ENCODE assay signal across 11 mouse cellular contexts in the genomic region with DNA sequence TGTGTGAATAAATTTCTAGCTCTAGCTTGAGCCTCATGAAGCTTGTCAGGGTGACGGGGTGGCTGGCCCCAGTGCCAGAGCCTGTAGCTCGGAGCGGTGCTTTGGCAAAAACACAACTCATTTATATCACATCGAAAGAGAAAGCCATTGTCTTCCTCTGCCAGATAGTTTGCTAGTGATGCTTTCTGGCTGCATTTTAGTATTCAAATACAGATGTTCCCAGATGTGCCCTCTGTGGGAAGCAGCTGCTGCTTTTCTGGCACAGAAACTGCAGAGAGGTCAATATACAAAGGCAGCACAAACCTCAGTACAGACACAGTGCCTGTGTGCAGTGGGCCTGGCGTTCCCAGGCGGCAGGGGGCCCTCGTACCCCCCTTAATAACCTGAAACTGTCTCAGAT.
A peak's percentile ranks its signal among the peaks of the same experiment; 100 is the strongest.
DNase-seq lines count a peak whose midpoint lies in the region; ATAC-seq lines count a peak whose summit lies in the region.
"Had no signal": no experiment of that assay in that cellular context is flagged by ENCODE, and none has a peak within 500 bp of the region (broad histone marks: within the 10 kb centered on the region; RNA-seq: fewer than 3 reads in every experiment).

No protein-coding gene starts in this region.

- no peaks in the 10 kb centered on the region for H3K27me3 ChIP-seq in kidney, embryonic 14.5 days (ENCODE audit: control insufficient read depth, insufficient read depth, low read length)
- no peaks in the 10 kb centered on the region for H3K27me3 ChIP-seq in embryonic facial prominence, embryonic 13.5 days
- no peaks in the 10 kb centered on the region for H3K27me3 ChIP-seq in hindbrain, embryonic 15.5 days
- no peaks in the 10 kb centered on the region for H3K27me3 ChIP-seq in midbrain, embryonic 16.5 days (ENCODE audit: control insufficient read depth, insufficient read depth, low read depth, low read length)

- H3K9me3 ChIP-seq in kidney, embryonic 14.5 days (ENCODE audit: control insufficient read depth, low read length) = no peaks in the 10 kb centered on the region
- H3K9me3 ChIP-seq in embryonic facial prominence, embryonic 13.5 days = no peaks in the 10 kb centered on the region
- no peaks in the 10 kb centered on the region for H3K9me3 ChIP-seq in hindbrain, embryonic 15.5 days
- H3K9me3 ChIP-seq in midbrain, embryonic 16.5 days (replicated peaks; ENCODE audit: control insufficient read depth, low read length, poor library complexity, severe bottlenecking) = no peaks in the 10 kb centered on the region

- H3K9ac ChIP-seq in kidney, embryonic 14.5 days (ENCODE audit: low read depth, low read length) = no peak overlapping the region
- H3K9ac ChIP-seq in embryonic facial prominence, embryonic 13.5 days = no peak overlapping the region
- 0 out of 2 replicates have a peak overlapping the region, but pooled peaks have one; percentile 6 for H3K9ac ChIP-seq in hindbrain, embryonic 15.5 days
- peak overlapping the region; percentile 4 for H3K9ac ChIP-seq in midbrain, embryonic 16.5 days (ENCODE audit: low read depth, low read length)

- no peak overlapping the region for H3K4me3 ChIP-seq in kidney, embryonic 14.5 days (ENCODE audit: low read length)
- H3K4me3 ChIP-seq in embryonic facial prominence, embryonic 13.5 days = no peak overlapping the region
- no peak overlapping the region for H3K4me3 ChIP-seq in hindbrain, embryonic 15.5 days
- no peak overlapping the region for H3K4me3 ChIP-seq in midbrain, embryonic 16.5 days (ENCODE audit: low read depth, low read length)

- ATAC-seq in kidney, embryonic 14.5 days (ENCODE audit: low FRiP score, low TSS enrichment) = no peak
- no peak for ATAC-seq in embryonic facial prominence, embryonic 13.5 days (ENCODE audit: insufficient number of reproducible peaks, insufficient read depth, low FRiP score, low TSS enrichment, low read depth)
- no peak for ATAC-seq in hindbrain, embryonic 15.5 days (ENCODE audit: low FRiP score, low read depth)
- ATAC-seq in midbrain, embryonic 16.5 days = no peak

- peaks cover 3% of the 10 kb centered on the region; the same call in 1 of the 2 replicates for H3K36me3 ChIP-seq in kidney, embryonic 14.5 days (ENCODE audit: control insufficient read depth, insufficient read depth, low read length)
- peaks cover 14% of the 10 kb centered on the region for H3K36me3 ChIP-seq in embryonic facial prominence, embryonic 13.5 days
- no peaks in the 10 kb centered on the region for H3K36me3 ChIP-seq in hindbrain, embryonic 15.5 days
- H3K36me3 ChIP-seq in midbrain, embryonic 16.5 days (ENCODE audit: control insufficient read depth, insufficient read depth, low read length) = no peaks in the 10 kb centered on the region

- no peak for DNase-seq in kidney, adult 11 months
- no peak for DNase-seq in right cerebral cortex, postnatal 25 days
- no peak for DNase-seq in ovary, postnatal 36 days (ENCODE audit: low spot score)
- DNase-seq in left cerebral cortex, adult 18-20 months (ENCODE audit: low spot score in 2 of 2) = no peak
- DNase-seq: embryo, embryonic 11 days; heart, postnatal 36 days had no signal

- 41% methylated on average over 7 of the region's 7 CpGs for WGBS in kidney, embryonic 14.5 days
- WGBS in embryonic facial prominence, embryonic 13.5 days = 55% methylated on average over 7 of the region's 7 CpGs
- WGBS in hindbrain, embryonic 15.5 days = 18% methylated on average over 7 of the region's 7 CpGs
- 38% methylated on average over 7 of the region's 7 CpGs for WGBS in midbrain, embryonic 16.5 days

- H3K4me1 ChIP-seq in kidney, embryonic 14.5 days (ENCODE audit: control insufficient read depth, insufficient read depth, low read length) = peaks cover 67% of the 10 kb centered on the region
- peaks cover 51% of the 10 kb centered on the region for H3K4me1 ChIP-seq in embryonic facial prominence, embryonic 13.5 days
- peaks cover 77% of the 10 kb centered on the region for H3K4me1 ChIP-seq in hindbrain, embryonic 15.5 days (replicated peaks)
- peaks cover 66% of the 10 kb centered on the region for H3K4me1 ChIP-seq in midbrain, embryonic 16.5 days (ENCODE audit: control insufficient read depth, insufficient read depth, low read length)

- peak overlapping the region; percentile 73; the same call in 1 of the 2 replicates for H3K27ac ChIP-seq in kidney, embryonic 14.5 days (ENCODE audit: low read depth, low read length)
- H3K27ac ChIP-seq in embryonic facial prominence, embryonic 13.5 days = 0 out of 2 replicates have a peak overlapping the region, but pooled peaks have one; percentile 39
- peak overlapping the region; percentile 73 for H3K27ac ChIP-seq in hindbrain, embryonic 15.5 days (replicated peaks)
- peak overlapping the region; percentile 79 for H3K27ac ChIP-seq in midbrain, embryonic 16.5 days (ENCODE audit: low read length)
- H3K27ac ChIP-seq: macrophage had no signal

- no peak overlapping the region for H3K4me2 ChIP-seq in kidney, embryonic 14.5 days (replicated peaks; ENCODE audit: low read depth, low read length)
- peak overlapping the region; percentile 7; the same call in 1 of the 2 replicates for H3K4me2 ChIP-seq in embryonic facial prominence, embryonic 13.5 days
- peak overlapping the region; percentile 10 for H3K4me2 ChIP-seq in hindbrain, embryonic 15.5 days
- H3K4me2 ChIP-seq in midbrain, embryonic 16.5 days (ENCODE audit: low read length) = peak overlapping the region; percentile 25; the same call in 1 of the 2 replicates

Comparison
In these comparisons a context has a peak if more than half of its experiments do, and no peak if none do; other contexts are left out.
1. H3K9ac ChIP-seq: peak in hindbrain, embryonic 15.5 days (single experiment) and midbrain, embryonic 16.5 days (single experiment); none in kidney, embryonic 14.5 days (single experiment) and embryonic facial prominence, embryonic 13.5 days (single experiment).
2. Peak in every context shown above with its lines, with median percentiles within 50 percentile points of each other: H3K27ac ChIP-seq.